ENCODE assay signal across 9 mouse cellular contexts in genomic region chr1:92696848-92697247, GRCm38 (mm10). TPM values are rescaled to one million over a fixed set of nuclear protein-coding genes. Genes with fewer than 3 reads are reported as not detected.
DNase-seq lines count a peak whose midpoint lies in the region; ATAC-seq and TF ChIP-seq lines count a peak whose summit lies in the region.
"Had no signal": no experiment of that assay in that cellular context is flagged by ENCODE, and none has a peak within 500 bp of the region (broad histone marks: within the 10 kb centered on the region; RNA-seq: fewer than 3 reads in every experiment).

No protein-coding gene starts in this region.

- H3K36me3 ChIP-seq in G1E (replicated peaks), result no peaks in the 10 kb centered on the region
- no peaks in the 10 kb centered on the region for H3K36me3 ChIP-seq in heart, postnatal 0 days (replicated peaks; ENCODE audit: control insufficient read depth, insufficient read depth, low read length)
- H3K36me3 ChIP-seq in small intestine, adult 2 months (ENCODE audit: control insufficient read depth, insufficient read depth, low read length), result no peaks in the 10 kb centered on the region
- H3K36me3 ChIP-seq: liver, embryonic 15.5 days had no signal

- TF ChIP-seq POLR2A in small intestine, adult 2 months (IDR thresholded peaks at IDR 0.05; ENCODE audit: low read depth, low read length), result no peak

- TF ChIP-seq CTCF in G1E (IDR thresholded peaks at IDR 0.05; ENCODE audit: low read depth, low read length), result peak; percentile 80
- peak; percentile 84 for TF ChIP-seq CTCF in heart, postnatal 0 days (IDR thresholded peaks at IDR 0.05; ENCODE audit: low read depth)
- TF ChIP-seq CTCF in small intestine, adult 2 months (IDR thresholded peaks at IDR 0.05; ENCODE audit: extremely low read depth, insufficient read length, insufficient replicate concordance, low read depth, low read length), result peak; percentile 78; the same call in 1 of the 2 replicates

- peak; percentile 39 for DNase-seq in G1E (ENCODE audit: low spot score)
- DNase-seq in adrenal gland, postnatal 25 days, result peak; percentile 89
- DNase-seq in embryo, embryonic 9.5 days (ENCODE audit: extremely low spot score), result peak; percentile 78
- peak; percentile 74 for DNase-seq in heart, postnatal 0 days (ENCODE audit: low spot score)
- DNase-seq in layer of hippocampus, postnatal 36 days, result peak; percentile 59 to 71

- H3K27ac ChIP-seq in heart, postnatal 0 days (ENCODE audit: low read depth), result 0 out of 2 replicates have a peak overlapping the region, but pooled peaks have one; percentile 13
- no peak overlapping the region for H3K27ac ChIP-seq in small intestine, adult 2 months (ENCODE audit: insufficient read depth, low read depth, low read length)
- H3K27ac ChIP-seq: liver, embryonic 15.5 days had no signal

- 36% methylated on average over 4 of the region's 4 CpGs for WGBS in heart, postnatal 0 days
- 27% methylated on average over 4 of the region's 4 CpGs for WGBS in small intestine, adult 2 months

- peaks cover 6% of the 10 kb centered on the region; the same call in 1 of the 2 replicates for H3K27me3 ChIP-seq in G1E (ENCODE audit: insufficient read depth, low read length)
- no peaks in the 10 kb centered on the region for H3K27me3 ChIP-seq in heart, postnatal 0 days (ENCODE audit: control insufficient read depth, insufficient read depth, low read length)
- no peaks in the 10 kb centered on the region; the same call in 1 of the 2 replicates for H3K27me3 ChIP-seq in small intestine, adult 2 months (ENCODE audit: control insufficient read depth, insufficient read depth, low read length)

- H3K4me2 ChIP-seq in heart, postnatal 0 days (ENCODE audit: low read depth, low read length), result no peak overlapping the region
- H3K4me2 ChIP-seq: liver, embryonic 15.5 days had no signal

- H3K9me3 ChIP-seq in G1E (replicated peaks), result no peaks in the 10 kb centered on the region
- no peaks in the 10 kb centered on the region for H3K9me3 ChIP-seq in heart, postnatal 0 days (replicated peaks; ENCODE audit: control insufficient read depth, low read length)
- H3K9me3 ChIP-seq: liver, embryonic 15.5 days had no signal

- TF ChIP-seq EP300 in heart, postnatal 0 days (IDR thresholded peaks at IDR 0.05; ENCODE audit: low read depth), result no peak

- H3K4me3 ChIP-seq in G1E (ENCODE audit: low read depth, low read length), result no peak overlapping the region
- no peak overlapping the region for H3K4me3 ChIP-seq in heart, postnatal 0 days (ENCODE audit: low read depth, low read length)
- H3K4me3 ChIP-seq in small intestine, adult 2 months (ENCODE audit: low read depth, low read length), result no peak overlapping the region
- H3K4me3 ChIP-seq: liver, embryonic 15.5 days had no signal

- peaks cover 4% of the 10 kb centered on the region; the same call in 1 of the 2 replicates for H3K4me1 ChIP-seq in G1E (ENCODE audit: insufficient read depth, low read depth, low read length)
- peaks cover 31% of the 10 kb centered on the region for H3K4me1 ChIP-seq in heart, postnatal 0 days (ENCODE audit: control insufficient read depth, insufficient read depth)
- H3K4me1 ChIP-seq in small intestine, adult 2 months (ENCODE audit: control insufficient read depth, insufficient read depth, insufficient read length, low read length), result peaks cover 4% of the 10 kb centered on the region; the same call in 1 of the 2 replicates
- H3K4me1 ChIP-seq: liver, embryonic 15.5 days had no signal

- H3K9ac ChIP-seq in heart, postnatal 0 days (replicated peaks; ENCODE audit: low read depth, low read length), result no peak overlapping the region
- H3K9ac ChIP-seq: liver, embryonic 15.5 days had no signal

- peak; percentile 40; the same call in 1 of the 2 replicates for ATAC-seq in G1E (ENCODE audit: extremely low read depth, insufficient number of reproducible peaks, low FRiP score, poor library complexity, severe bottlenecking)
- ATAC-seq in heart, postnatal 0 days (ENCODE audit: insufficient read depth, low read depth), result no peak
- ATAC-seq in megakaryocyte-erythroid progenitor cell, adult 5-6 weeks (replicated peaks; ENCODE audit: low FRiP score, low TSS enrichment, poor library complexity, severe bottlenecking), result peak; percentile 50; the same call in 1 of the 2 replicates
- ATAC-seq in erythroblast, adult 5-6 weeks (replicated peaks; ENCODE audit: low FRiP score, poor library complexity, severe bottlenecking), result no peak

RNA-seq across cellular contexts. Expression of gene Otos, which starts 48.2 kb away (rescaled TPM):
- total RNA-seq in G1E (2014; fragmentation: Nextera tagmentation) (not detected in 2 replicates), G1E (2017) (0.12 and 0.66 TPM in 2 replicates)
- polyA plus RNA-seq in G1E (2012), result 0.07 TPM in 1 of 2 replicates, not detected in the other
- total RNA-seq in adrenal gland, postnatal 25 days (2021), result not detected in 2 replicates
- total RNA-seq in heart, postnatal 0 days (2014; rRNA removed; ENCODE audit: low replicate concordance), result 0.08 TPM in 1 of 2 replicates, not detected in the other
- not detected in 2 replicates for polyA plus RNA-seq in heart, postnatal 0 days (2015; fragmentation: Nextera tagmentation; extraction: Ambion mirVana)
- total RNA-seq in layer of hippocampus, postnatal 36 days (2021), result under 1 TPM; 0.15 to 0.35 TPM
- 0.72 and 5.4 TPM in 2 replicates for total RNA-seq in megakaryocyte-erythroid progenitor cell, adult 5-6 weeks (2014; fragmentation: Nextera tagmentation)
- not detected in 2 replicates for total RNA-seq in megakaryocyte-erythroid progenitor cell, adult 5-6 weeks (2017)
- 0.20 TPM in 1 of 2 replicates, not detected in the other for polyA plus RNA-seq in small intestine, adult 2 months (2012; rRNA removed)
- total RNA-seq in erythroblast, adult 5-6 weeks (2015; ENCODE audit: low replicate concordance), result not detected in 2 replicates
- 0.70 and 1.1 TPM in 2 replicates for total RNA-seq in erythroblast, adult 5-6 weeks (2017; ENCODE audit: low replicate concordance)

RNA-seq across cellular contexts. Expression of gene Cops9, which starts 55.1 kb away (rescaled TPM):
- total RNA-seq in G1E (2014; fragmentation: Nextera tagmentation) (114 and 153 TPM in 2 replicates), G1E (2017) (415 and 435 TPM in 2 replicates)
- polyA plus RNA-seq in G1E (2012), result 123 and 130 TPM in 2 replicates
- total RNA-seq in adrenal gland, postnatal 25 days (2021), result 311 and 345 TPM in 2 replicates
- total RNA-seq in heart, postnatal 0 days (2014; rRNA removed; ENCODE audit: low replicate concordance), result 187 and 203 TPM in 2 replicates
- 507 and 524 TPM in 2 replicates for polyA plus RNA-seq in heart, postnatal 0 days (2015; fragmentation: Nextera tagmentation; extraction: Ambion mirVana)
- 100 to 1,000 TPM; 336 to 386 TPM for total RNA-seq in layer of hippocampus, postnatal 36 days (2021)
- total RNA-seq in megakaryocyte-erythroid progenitor cell, adult 5-6 weeks (2014; fragmentation: Nextera tagmentation), result 193 and 214 TPM in 2 replicates
- 142 TPM in 2 replicates for total RNA-seq in megakaryocyte-erythroid progenitor cell, adult 5-6 weeks (2017)
- 34.5 and 44.1 TPM in 2 replicates for polyA plus RNA-seq in small intestine, adult 2 months (2012; rRNA removed)
- 37.2 and 48.6 TPM in 2 replicates for total RNA-seq in erythroblast, adult 5-6 weeks (2015; ENCODE audit: low replicate concordance)
- total RNA-seq in erythroblast, adult 5-6 weeks (2017; ENCODE audit: low replicate concordance), result 8.2 and 24.3 TPM in 2 replicates

Comparison
In these comparisons a context has a peak if more than half of its experiments do, and no peak if none do; other contexts are left out.
1. ATAC-seq: peak in G1E (single experiment) and megakaryocyte-erythroid progenitor cell, adult 5-6 weeks (single experiment); none in heart, postnatal 0 days (single experiment) and erythroblast, adult 5-6 weeks (single experiment).
2. DNase-seq: peak in every context shown above with its lines; median percentile 89 in adrenal gland, postnatal 25 days; 78 in embryo, embryonic 9.5 days; 74 in heart, postnatal 0 days; 65 in layer of hippocampus, postnatal 36 days; 39 in G1E.
3. Peak in every context shown above with its lines, with median percentiles within 50 percentile points of each other: CTCF ChIP-seq.